Mouse (Mus musculus): Measurements from ENCODE around the gene Stat3. TPM values are rescaled to one million over a fixed set of nuclear protein-coding genes. Genes with fewer than 3 reads are reported as not detected.

Stat3 gene
- polyA plus RNA-seq, 1 experiment from 2014 or later = 55.1 TPM

DNA sequence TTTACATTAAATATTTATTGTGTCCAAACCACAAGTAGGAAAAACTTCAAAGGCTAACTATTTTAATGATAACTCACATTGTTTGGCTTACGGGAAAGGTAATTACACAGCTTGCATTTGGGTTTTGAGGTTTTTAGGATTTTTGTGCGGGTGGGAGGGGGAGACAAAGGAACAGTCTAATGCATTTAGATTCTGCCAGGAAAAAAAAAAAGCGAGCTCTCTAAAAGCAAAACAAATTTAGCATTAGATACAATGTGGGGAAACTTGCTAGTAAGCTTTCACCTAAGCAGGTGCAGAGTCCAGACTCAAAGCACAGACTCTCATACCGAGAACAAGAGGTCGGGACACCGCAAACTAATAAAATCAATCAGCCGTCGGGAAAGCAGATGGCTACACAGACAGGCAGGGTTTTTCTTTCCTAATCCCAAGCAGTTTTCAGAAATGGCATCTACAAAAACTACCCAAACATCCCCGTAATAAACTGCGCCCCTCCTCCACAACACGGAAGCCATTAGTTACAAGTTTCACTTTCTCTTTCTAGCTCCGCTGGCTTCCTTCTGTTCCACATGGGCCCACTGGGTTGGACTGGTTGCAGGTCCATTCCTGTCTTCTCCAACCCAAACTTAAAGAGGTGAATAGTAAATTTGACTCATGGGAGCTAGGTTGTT, 8.0 kb downstream of the Stat3 start:
- peak overlapping the region; percentile 47 for H3K4me2 ChIP-seq (replicated peaks; ENCODE audit: low read depth)
- DNase-seq (ENCODE audit: low spot score) (peak; percentile 55), ATAC-seq (ENCODE audit: low FRiP score, low TSS enrichment) (peak; percentile 52; the same call in 1 of the 2 replicates)
- H3K9me3 ChIP-seq (ENCODE audit: control insufficient read depth, low read length) = no peaks in the 10 kb centered on the region
- TF ChIP-seq CTCF (IDR thresholded peaks at IDR 0.05; ENCODE audit: low read depth) (no peak), EP300 (optimal IDR thresholded peaks at IDR 0.05) (no peak)
- WGBS = 25% methylated on average over 12 of the region's 12 CpGs
- no peaks in the 10 kb centered on the region for H3K36me3 ChIP-seq (ENCODE audit: control insufficient read depth, insufficient read depth, low read length)
- H3K4me3 ChIP-seq (ENCODE audit: low read depth, low read length) = peak overlapping the region; percentile 42
- H3K9ac ChIP-seq (ENCODE audit: low read length) = peak overlapping the region; percentile 56
- peak overlapping the region; percentile 69; the same call in 1 of the 2 replicates for H3K27ac ChIP-seq (replicated peaks)
- peaks cover 9% of the 10 kb centered on the region; the same call in 1 of the 2 replicates for H3K4me1 ChIP-seq (replicated peaks; ENCODE audit: control insufficient read depth, insufficient read depth)
- H3K27me3 ChIP-seq (ENCODE audit: control insufficient read depth, insufficient read depth, low read length) = no peaks in the 10 kb centered on the region

DNA sequence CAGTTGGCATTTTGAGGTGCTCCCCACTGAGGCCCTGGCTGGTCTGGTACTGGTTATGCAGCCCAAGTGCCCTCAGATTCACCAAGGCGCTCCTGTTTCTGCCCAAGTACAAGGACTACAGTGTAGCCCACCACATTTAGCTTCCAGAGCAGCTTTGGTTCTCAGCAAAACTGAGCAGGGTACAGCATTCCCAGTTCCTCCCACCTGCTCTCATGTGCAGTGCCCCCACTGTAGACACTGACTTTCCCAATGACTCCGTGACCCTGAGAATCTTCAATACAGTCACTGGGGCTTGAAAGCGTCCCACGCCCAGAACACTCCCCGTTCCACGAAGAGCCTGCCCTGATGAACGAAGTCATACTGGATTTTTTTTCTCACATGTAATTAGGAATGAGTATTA, 8.7 kb downstream of the Stat3 start:
- no peak for ATAC-seq (ENCODE audit: low FRiP score, low TSS enrichment)
- Histone ChIP-seq H3K4me1 (replicated peaks; ENCODE audit: control insufficient read depth, insufficient read depth) (peaks cover 9% of the 10 kb centered on the region; the same call in 1 of the 2 replicates), H3K27ac (replicated peaks) (peak overlapping the region; percentile 45; the same call in 1 of the 2 replicates), H3K36me3 (ENCODE audit: control insufficient read depth, insufficient read depth, low read length) (no peaks in the 10 kb centered on the region), H3K27me3 (ENCODE audit: control insufficient read depth, insufficient read depth, low read length) (no peaks in the 10 kb centered on the region), H3K4me2 (replicated peaks; ENCODE audit: low read depth) (0 out of 2 replicates have a peak overlapping the region, but pooled peaks have one; percentile 47), H3K9ac (ENCODE audit: low read length) (no peak overlapping the region), H3K9me3 (ENCODE audit: control insufficient read depth, low read length) (no peaks in the 10 kb centered on the region), H3K4me3 (ENCODE audit: low read depth, low read length) (no peak overlapping the region)
- no peak for DNase-seq (ENCODE audit: low spot score)
- TF ChIP-seq EP300 (optimal IDR thresholded peaks at IDR 0.05) = no peak
- no peak for TF ChIP-seq CTCF (IDR thresholded peaks at IDR 0.05; ENCODE audit: low read depth)
- WGBS = 51% methylated on average over 7 of the region's 7 CpGs

DNA sequence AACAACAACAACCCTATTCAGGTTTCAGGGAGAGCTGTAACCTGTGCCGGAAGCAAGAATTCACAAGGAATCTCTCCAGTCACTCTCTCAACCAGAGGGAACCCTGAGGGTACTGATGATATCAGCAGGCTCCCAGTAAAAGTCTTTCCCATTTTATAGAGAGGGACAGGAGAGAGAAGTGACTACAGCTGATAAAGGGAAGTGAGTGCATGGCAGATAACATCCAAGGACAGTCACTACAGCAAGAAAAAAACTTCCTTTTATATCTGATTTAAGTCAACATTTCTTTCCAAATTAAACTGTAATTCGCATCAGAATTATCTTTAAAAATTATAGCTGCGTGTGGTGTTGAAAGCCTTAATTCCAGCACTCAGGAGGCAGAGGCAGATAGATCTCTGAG, 12.0 kb downstream of the Stat3 start:
- H3K4me3 ChIP-seq (ENCODE audit: low read depth, low read length) = no peak overlapping the region
- H3K4me1 ChIP-seq (replicated peaks; ENCODE audit: control insufficient read depth, insufficient read depth) = peaks cover 2% of the 10 kb centered on the region; the same call in 1 of the 2 replicates
- TF ChIP-seq CTCF (IDR thresholded peaks at IDR 0.05; ENCODE audit: low read depth) = no peak
- TF ChIP-seq EP300 (optimal IDR thresholded peaks at IDR 0.05) = no peak
- 86% methylated on average over 3 of the region's 3 CpGs for WGBS
- H3K9me3 ChIP-seq (ENCODE audit: control insufficient read depth, low read length) = no peaks in the 10 kb centered on the region
- ATAC-seq (ENCODE audit: low FRiP score, low TSS enrichment) = no peak
- H3K27me3 ChIP-seq (ENCODE audit: control insufficient read depth, insufficient read depth, low read length) = no peaks in the 10 kb centered on the region
- H3K4me2 ChIP-seq (replicated peaks; ENCODE audit: low read depth) = no peak overlapping the region
- no peaks in the 10 kb centered on the region; the same call in 1 of the 2 replicates for H3K36me3 ChIP-seq (ENCODE audit: control insufficient read depth, insufficient read depth, low read length)
- no peak for DNase-seq (ENCODE audit: low spot score)
- H3K27ac ChIP-seq (replicated peaks) = no peak overlapping the region
- H3K9ac ChIP-seq (ENCODE audit: low read length) = no peak overlapping the region

DNA sequence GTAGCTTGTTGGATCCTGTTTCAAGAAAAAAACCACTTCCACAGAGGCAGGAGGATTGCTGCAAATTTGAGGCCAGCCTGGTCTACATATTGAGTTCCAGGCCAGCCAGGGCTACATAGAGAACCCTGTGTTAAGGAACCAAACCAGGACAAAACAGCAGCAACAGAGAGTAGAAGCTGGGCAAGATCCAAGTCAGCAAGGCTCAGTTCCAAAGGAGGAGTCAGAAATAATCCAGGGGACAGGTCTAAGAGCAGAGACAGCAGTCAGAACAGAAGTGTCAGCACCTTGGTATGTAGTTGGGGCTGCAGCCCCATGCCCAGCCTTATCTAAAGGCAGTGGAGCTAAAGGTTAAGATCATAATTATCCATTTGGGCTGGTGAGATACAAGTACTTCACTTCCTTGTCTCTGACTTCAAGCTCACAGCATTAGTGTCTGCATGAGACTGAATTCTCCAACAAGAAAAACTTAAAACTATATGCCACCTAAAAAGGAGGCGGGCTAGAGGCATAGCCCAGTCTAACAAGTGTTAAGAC, 14.9 kb downstream of the Stat3 start:
- Histone ChIP-seq H3K27ac (replicated peaks) (no peak overlapping the region), H3K4me3 (ENCODE audit: low read depth, low read length) (no peak overlapping the region), H3K9ac (ENCODE audit: low read length) (peak overlapping the region; percentile 8; the same call in 1 of the 2 replicates), H3K27me3 (ENCODE audit: control insufficient read depth, insufficient read depth, low read length) (no peaks in the 10 kb centered on the region), H3K36me3 (ENCODE audit: control insufficient read depth, insufficient read depth, low read length) (no peaks in the 10 kb centered on the region; the same call in 1 of the 2 replicates), H3K9me3 (ENCODE audit: control insufficient read depth, low read length) (no peaks in the 10 kb centered on the region), H3K4me1 (replicated peaks; ENCODE audit: control insufficient read depth, insufficient read depth) (no peaks in the 10 kb centered on the region), H3K4me2 (replicated peaks; ENCODE audit: low read depth) (no peak overlapping the region)
- WGBS = 95% methylated on average over 1 of the region's 1 CpGs
- no peak for DNase-seq (ENCODE audit: low spot score)
- no peak for ATAC-seq (ENCODE audit: low FRiP score, low TSS enrichment)
- TF ChIP-seq EP300 (optimal IDR thresholded peaks at IDR 0.05) (no peak), CTCF (IDR thresholded peaks at IDR 0.05; ENCODE audit: low read depth) (no peak)

DNA sequence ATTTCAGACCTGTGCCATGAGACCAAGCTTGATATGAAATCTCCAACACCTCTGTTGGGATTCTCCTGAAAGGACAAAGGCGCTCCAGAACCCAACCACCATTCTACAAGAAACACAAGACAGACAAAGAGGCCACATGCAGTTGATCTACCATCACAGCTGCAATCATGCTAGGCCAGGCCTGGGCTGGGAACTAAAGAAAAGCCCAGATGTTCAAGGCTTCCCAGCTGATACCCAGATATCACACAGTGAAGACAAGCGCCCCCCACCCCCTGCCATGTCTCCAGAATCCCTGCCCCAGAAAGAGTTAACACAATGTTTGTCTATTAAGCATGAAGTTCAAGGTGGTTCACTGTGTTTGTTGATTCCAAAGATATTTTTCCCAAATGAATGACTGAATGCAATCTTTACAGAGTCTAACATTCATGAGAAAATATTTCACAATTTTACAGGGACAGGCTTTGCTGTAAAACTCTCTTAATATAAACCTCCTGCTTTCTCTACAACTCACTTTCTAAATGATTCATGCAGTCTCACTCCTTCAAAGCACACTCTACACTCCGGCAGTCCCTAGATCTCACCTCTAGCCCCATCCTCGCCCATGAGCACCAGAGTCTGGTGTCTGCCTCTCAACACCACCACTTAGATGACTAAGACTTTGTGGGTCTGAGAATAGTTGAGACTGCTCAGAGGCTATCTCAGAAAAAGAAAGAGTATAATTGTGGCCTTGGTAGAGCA, 18.3 kb downstream of the Stat3 start:
- H3K9ac ChIP-seq (ENCODE audit: low read length) = no peak overlapping the region
- no peak overlapping the region for H3K4me2 ChIP-seq (replicated peaks; ENCODE audit: low read depth)
- no peak overlapping the region for H3K4me3 ChIP-seq (ENCODE audit: low read depth, low read length)
- peaks cover 3% of the 10 kb centered on the region; the same call in 1 of the 2 replicates for H3K36me3 ChIP-seq (ENCODE audit: control insufficient read depth, insufficient read depth, low read length)
- no peaks in the 10 kb centered on the region for H3K4me1 ChIP-seq (replicated peaks; ENCODE audit: control insufficient read depth, insufficient read depth)
- H3K9me3 ChIP-seq (ENCODE audit: control insufficient read depth, low read length) = no peaks in the 10 kb centered on the region
- WGBS = 84% methylated on average over 4 of the region's 4 CpGs
- no peak overlapping the region for H3K27ac ChIP-seq (replicated peaks)
- TF ChIP-seq CTCF (IDR thresholded peaks at IDR 0.05; ENCODE audit: low read depth) (no peak), EP300 (optimal IDR thresholded peaks at IDR 0.05) (no peak)
- no peak for ATAC-seq (ENCODE audit: low FRiP score, low TSS enrichment)
- no peaks in the 10 kb centered on the region for H3K27me3 ChIP-seq (ENCODE audit: control insufficient read depth, insufficient read depth, low read length)
- DNase-seq (ENCODE audit: low spot score) = no peak
